Mouse (Mus musculus) thymus, postnatal 36 days (tissue): ENCODE data around the gene Prl.
"Not testable (repeated sequence)": the region's sequence is repeated elsewhere in the genome, so short reads cannot be mapped to it uniquely, and the experiment has no call there.

Source experiments
- DNase-seq, 2 experiments: peaks; one replicate each; pipeline ENCODE4 v3.0.0; 2022; ENCODE audit warnings: mixed read lengths in 2 of 2

The Prl gene

DNA sequence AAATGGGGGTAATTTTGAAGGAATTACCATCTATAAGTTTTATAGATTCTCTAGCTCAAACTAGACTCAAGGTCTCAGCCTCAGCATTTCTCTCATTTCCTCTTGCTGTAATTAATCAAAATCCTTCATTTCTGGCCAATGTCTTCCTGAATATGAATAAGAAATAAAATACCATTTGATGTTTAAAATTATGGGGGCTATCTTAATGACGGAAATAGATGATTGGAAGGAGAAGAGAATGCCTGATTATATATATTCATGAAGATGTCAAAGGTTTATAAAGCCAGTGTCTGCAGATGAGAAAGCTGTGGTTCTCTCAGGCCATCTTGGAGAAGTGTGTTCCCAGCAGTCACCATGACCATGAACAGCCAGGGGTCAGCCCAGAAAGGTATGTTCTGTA lies at the start of gene Prl:
Gene Prl, plus strand, starts transcription at position 301 of the 400 bp plus-strand sequence.
- DNase-seq, result no peak

DNA sequence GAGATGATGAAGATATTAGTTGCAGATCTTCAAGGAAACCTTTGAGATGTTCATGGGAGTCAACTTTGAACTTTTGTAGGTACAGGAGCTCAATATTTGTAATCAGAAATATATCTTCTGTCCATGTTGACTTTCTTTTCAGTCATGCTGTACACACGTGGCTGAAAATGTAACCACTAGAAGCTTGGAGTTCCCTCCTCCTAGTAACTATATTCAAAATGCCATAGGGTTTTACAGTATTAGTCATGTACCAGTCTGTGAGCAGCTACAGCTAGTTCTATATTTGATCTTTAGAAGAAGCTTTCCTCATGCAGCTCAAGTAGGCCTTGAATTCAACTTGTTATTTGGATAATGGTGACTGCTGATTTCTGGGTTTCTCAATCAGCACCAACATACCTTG lies 30.8 kb upstream of the Prl start:
- no peak for DNase-seq

DNA sequence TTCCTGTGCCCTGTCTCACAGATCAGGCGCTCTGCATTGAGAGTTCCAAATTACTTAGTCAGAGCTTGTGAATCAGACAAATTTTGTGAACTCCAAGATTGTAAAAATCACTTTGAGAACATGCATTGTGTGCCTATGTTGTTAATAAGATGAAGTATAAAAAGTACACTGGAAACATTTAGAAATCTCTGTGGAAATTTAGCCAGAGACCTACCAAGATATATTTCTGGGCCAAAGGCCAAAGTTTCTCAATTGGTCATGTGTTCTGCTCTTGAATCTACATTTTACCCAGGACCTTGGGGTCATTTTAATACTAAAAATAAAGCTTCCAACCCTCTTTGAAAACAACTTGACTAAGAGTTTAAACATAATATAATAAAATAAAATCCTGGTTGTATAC lies 30.0 kb upstream of the Prl start:
- no peak for DNase-seq

DNA sequence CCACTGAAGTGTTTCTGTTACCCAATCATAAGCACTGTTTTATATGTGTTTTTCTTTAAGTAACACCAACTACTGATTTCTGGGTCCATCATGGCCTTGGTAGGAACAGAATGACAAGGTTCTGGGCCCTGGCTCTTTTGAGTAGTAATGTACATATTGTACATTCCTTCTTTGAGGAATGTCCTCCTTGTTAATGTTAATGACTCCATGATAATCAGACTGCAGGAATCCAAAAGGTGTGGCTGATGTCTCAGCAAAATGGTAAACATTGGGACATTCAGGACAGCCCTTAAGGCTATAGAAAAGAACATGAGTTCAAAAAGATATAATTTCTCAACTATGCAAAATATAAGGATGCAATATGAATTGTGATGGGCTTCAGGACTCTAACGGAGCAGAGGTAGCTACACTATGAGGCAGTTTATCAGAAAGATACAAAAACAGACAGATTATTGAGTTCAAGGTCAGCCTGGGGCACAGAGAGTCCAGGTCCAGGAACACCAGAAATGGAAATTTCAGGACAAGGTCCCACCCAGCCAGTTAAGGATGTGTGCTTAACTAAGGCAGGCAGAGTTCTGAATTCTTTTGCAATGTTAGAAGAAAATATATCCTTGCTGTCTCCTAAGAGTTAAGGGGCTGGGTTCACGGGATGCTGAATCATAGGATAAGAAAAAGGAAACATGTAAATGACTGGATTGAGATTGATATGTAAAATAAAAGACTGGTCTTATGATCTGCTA lies 28.7 kb upstream of the Prl start:
- no peak for DNase-seq

DNA sequence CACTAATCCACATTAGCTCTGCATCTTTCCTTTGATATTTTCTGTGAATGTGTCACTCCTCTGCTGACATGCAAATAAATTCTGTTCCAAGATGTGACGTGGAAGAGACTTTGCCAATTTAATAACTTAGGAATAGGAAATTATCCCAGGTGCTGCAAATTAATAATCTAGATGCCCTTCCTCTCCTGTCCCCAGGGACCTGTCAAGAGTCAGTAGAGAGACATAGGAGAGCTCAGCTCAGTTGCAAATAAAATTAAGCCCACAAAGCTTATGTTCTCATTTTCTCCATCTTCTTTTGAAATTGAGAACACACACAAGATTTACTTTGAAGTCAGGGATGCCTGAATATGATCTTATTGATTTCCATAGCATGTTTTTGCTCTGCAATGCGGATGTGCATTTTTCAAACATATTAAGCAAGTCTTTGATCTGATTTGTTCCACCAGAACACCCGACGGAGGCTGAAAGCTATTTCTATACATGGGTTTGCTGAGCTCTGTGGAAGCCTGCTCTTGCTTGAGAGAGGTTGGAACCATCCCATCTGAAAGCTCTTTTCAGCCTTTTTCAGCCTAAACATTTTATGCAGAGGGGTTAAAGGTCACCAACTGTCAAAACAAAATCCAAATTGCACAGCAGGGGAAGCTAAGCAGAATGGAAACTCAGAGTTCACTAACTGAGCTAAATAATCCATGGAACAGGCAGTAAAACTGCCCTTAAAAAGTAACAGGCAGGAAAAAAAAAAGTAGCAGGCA lies 26.1 kb upstream of the Prl start:
- no peak for DNase-seq

DNA sequence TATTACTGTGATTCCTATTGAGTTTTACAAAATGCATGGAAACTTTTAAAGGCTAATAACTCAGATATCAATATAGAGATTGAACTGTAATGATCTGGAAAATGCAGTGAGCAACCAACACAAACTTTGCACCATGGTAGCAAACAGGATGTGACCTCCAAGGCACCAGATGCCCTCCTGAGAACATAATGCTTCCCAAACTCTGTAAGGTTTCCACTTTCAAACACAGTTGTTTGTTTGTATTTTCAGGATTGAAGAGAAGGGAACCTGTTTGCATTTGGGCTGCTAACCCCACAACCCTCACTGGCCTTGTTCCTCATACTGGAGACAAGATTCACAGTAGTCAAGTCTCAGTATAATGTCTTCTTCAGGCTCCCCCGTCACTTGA lies 25.5 kb upstream of the Prl start:
- no peak for DNase-seq

DNA sequence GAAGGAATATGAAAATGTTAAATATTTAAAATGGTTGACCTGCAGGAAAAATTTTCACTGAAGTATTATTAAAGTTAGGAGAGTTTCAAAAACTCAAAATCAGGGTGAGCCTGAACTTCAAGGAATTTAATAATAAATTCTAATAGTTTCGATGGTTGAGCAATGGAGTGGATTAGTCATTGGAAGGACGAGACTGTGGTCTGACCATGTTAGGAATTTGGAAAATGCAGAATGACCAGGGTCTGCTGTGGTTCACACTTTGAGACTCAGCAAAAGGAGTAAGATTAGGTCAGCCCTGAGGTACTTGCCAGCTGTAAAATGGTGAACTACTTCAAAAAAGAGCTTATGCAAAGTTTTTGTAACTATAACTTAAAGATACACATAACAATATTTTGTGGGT lies 24.4 kb upstream of the Prl start:
- no peak for DNase-seq

DNA sequence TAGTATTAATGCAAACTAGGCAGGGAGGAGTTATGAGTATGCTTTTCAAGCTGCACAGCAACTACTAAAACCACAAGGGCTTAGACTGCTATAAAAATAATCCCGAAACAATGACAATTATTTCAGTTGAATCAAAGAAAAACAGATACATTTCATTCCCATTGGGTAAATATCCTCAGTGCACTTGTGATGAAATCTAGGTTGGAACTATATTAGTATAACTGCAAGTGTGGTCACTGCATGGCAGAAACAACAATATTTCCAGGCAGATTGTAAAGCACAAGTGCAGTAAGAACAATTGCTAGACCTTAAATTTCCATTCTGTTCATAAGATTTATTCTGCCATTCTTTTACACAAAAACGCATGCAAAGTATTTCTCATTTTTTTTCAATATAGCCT lies 15.2 kb upstream of the Prl start:
- no peak for DNase-seq

DNA sequence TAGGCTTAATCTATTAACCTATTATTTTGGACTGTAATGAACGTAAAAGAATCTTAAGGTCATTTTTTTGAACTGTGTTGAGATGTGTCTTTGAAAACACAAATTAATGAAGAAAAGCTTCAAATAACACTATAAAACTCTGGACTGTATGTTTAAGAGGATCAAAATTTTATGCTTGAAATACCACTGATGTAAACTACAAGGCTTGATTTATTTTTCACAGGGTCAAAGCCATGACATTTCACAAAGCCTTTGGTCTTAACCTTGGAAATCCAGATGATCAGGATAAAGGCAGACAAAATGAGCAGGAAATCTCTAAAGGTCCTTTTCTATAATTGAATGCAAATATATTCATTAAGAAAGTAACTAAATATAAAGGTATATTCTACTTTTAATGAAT lies 14.0 kb upstream of the Prl start:
- no peak for DNase-seq

DNA sequence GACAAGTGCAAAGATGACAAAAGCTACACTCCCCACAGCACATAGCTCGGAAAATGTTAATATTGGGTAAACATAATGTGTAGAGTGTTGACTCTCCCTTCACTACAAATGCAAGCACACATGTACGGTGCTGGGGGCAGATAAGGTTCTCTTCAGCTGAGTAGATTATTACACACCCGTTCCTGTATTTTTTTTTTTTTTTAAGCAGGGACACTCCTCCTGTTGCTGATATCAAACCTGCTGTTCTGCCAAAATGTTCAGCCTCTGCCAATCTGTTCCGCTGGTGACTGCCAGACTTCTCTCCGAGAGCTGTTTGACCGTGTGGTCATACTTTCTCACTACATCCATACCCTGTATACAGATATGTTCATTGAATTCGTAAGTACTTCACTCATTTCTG lies 1.8 kb downstream of the Prl start:
- no peak for DNase-seq

DNA sequence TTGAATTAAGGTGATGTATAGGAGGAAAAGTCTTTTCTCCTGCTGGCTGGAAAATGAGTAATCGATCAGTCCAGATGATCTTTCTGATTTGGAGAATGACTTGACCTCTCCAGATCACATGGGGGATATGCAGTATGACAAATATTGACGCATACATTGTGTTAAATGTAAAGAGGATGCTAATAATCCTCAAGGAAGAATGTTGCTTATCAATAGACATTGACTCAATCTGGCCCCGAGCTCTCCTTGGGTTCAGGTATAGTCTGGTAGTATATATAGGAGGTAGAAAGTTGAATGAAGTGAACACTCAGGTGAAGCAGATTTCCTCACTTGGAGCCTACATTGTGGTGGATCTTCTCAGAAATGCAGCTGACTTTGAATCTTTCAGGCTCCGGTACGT lies 36.5 kb downstream of the Prl start, which contains the start of gene Prl3d1:
Gene Prl3d1, plus strand, starts transcription at position 301 of the 400 bp plus-strand sequence.
- DNase-seq, result not testable (repeated sequence)
